Mouse (Mus musculus): Measurements from ENCODE around the gene Ddost.

GRCm38 (mm10) chr4:138282834-138283233 lies 21.7 kb upstream of the Ddost start:
- TF ChIP-seq CTCF (IDR thresholded peaks at IDR 0.05; ENCODE audit: low read depth) (peak; percentile 100), EP300 (IDR thresholded peaks at IDR 0.05; ENCODE audit: low read depth) (no peak)
